In genomic region chr8:83169709-83170108, GRCm38 (mm10) we compare ENCODE assay signal across 9 mouse cellular contexts. TPM values are rescaled to one million over a fixed set of nuclear protein-coding genes. Genes with fewer than 3 reads are reported as not detected.
DNase-seq lines count a peak whose midpoint lies in the region; ATAC-seq and TF ChIP-seq lines count a peak whose summit lies in the region.
"Had no signal": no experiment of that assay in that cellular context is flagged by ENCODE, and none has a peak within 500 bp of the region (broad histone marks: within the 10 kb centered on the region; RNA-seq: fewer than 3 reads in every experiment).

No protein-coding gene starts in this region.

- H3K9ac ChIP-seq in intestine, postnatal 0 days (ENCODE audit: low read depth, low read length): no peak overlapping the region
- no peak overlapping the region for H3K9ac ChIP-seq in intestine, embryonic 16.5 days (ENCODE audit: low read depth, low read length)

- peak; percentile 33 for DNase-seq in thymus, postnatal 4 days
- no peak for DNase-seq in thymus, postnatal 25 days
- no peak for DNase-seq in brain, embryonic 14.5 days (ENCODE audit: low read depth)
- DNase-seq in embryo, embryonic 10 days (ENCODE audit: low spot score): no peak
- DNase-seq in left cerebral cortex, adult 18-20 months (ENCODE audit: low spot score in 2 of 2): no peak

- no peak overlapping the region for H3K4me3 ChIP-seq in intestine, postnatal 0 days (ENCODE audit: low read depth, low read length)
- H3K4me3 ChIP-seq in intestine, embryonic 16.5 days (ENCODE audit: low read length): no peak overlapping the region

- no peak for TF ChIP-seq POLR2A in brain, embryonic 14.5 days (IDR thresholded peaks at IDR 0.05; ENCODE audit: borderline replicate concordance, extremely low read depth, insufficient read depth, insufficient read length, poor library complexity, severe bottlenecking)

- 89% methylated on average over 2 of the region's 2 CpGs for WGBS in intestine, postnatal 0 days
- 94% methylated on average over 2 of the region's 2 CpGs for WGBS in intestine, embryonic 16.5 days

- no peaks in the 10 kb centered on the region for H3K27me3 ChIP-seq in intestine, postnatal 0 days (replicated peaks; ENCODE audit: control insufficient read depth, insufficient read depth, low read length)
- H3K27me3 ChIP-seq in intestine, embryonic 16.5 days (replicated peaks; ENCODE audit: control insufficient read depth, insufficient read depth, low read length): no peaks in the 10 kb centered on the region

- no peaks in the 10 kb centered on the region for H3K36me3 ChIP-seq in intestine, postnatal 0 days (ENCODE audit: control insufficient read depth, insufficient read depth)
- no peaks in the 10 kb centered on the region for H3K36me3 ChIP-seq in intestine, embryonic 16.5 days (ENCODE audit: control insufficient read depth, insufficient read depth, low read length)

- no peaks in the 10 kb centered on the region for H3K9me3 ChIP-seq in intestine, postnatal 0 days (ENCODE audit: control insufficient read depth)
- H3K9me3 ChIP-seq in intestine, embryonic 16.5 days (ENCODE audit: control insufficient read depth, low read length): no peaks in the 10 kb centered on the region

- no peaks in the 10 kb centered on the region for H3K4me1 ChIP-seq in intestine, postnatal 0 days (replicated peaks; ENCODE audit: control insufficient read depth, insufficient read depth, low read length)
- no peaks in the 10 kb centered on the region; the same call in 1 of the 2 replicates for H3K4me1 ChIP-seq in intestine, embryonic 16.5 days (ENCODE audit: control insufficient read depth, insufficient read depth, low read length)

- TF ChIP-seq CTCF in intestine, postnatal 0 days (IDR thresholded peaks at IDR 0.05; ENCODE audit: low read depth): peak; percentile 65
- TF ChIP-seq CTCF in brain, embryonic 14.5 days (IDR thresholded peaks at IDR 0.05; ENCODE audit: borderline replicate concordance, extremely low read depth, insufficient read depth, insufficient read length): peak; percentile 22; the same call in 1 of the 2 replicates

- H3K4me2 ChIP-seq in intestine, postnatal 0 days (replicated peaks; ENCODE audit: low read depth): no peak overlapping the region
- H3K4me2 ChIP-seq in intestine, embryonic 16.5 days (ENCODE audit: low read depth, low read length): no peak overlapping the region

- H3K27ac ChIP-seq in intestine, postnatal 0 days (ENCODE audit: low read depth, low read length): no peak overlapping the region
- no peak overlapping the region for H3K27ac ChIP-seq in intestine, embryonic 16.5 days (ENCODE audit: low read length)

- ATAC-seq in intestine, postnatal 0 days: no peak
- no peak for ATAC-seq in intestine, embryonic 16.5 days
- ATAC-seq: midbrain, embryonic 16.5 days had no signal

RNA-seq across cellular contexts. Expression of gene Gm10645, which starts 3.7 kb away (rescaled TPM):
- polyA plus RNA-seq in intestine, postnatal 0 days (2015; fragmentation: Nextera tagmentation; extraction: Ambion mirVana): 0.77 and 1.5 TPM in 2 replicates
- polyA plus RNA-seq in intestine, embryonic 16.5 days (2015; fragmentation: Nextera tagmentation; extraction: Ambion mirVana): 0.43 and 1.0 TPM in 2 replicates
- 1.6 and 3.0 TPM in 2 replicates for polyA plus RNA-seq in brain, embryonic 14.5 days (2012; rRNA removed)
- 1 to 10 TPM; 1.8 to 2.0 TPM for total RNA-seq in left cerebral cortex, adult 18-20 months (2021)
- total RNA-seq: heart, postnatal 36 days had no signal

RNA-seq across cellular contexts. Expression of gene Tbc1d9, which starts 4.6 kb away (rescaled TPM):
- 1.7 TPM in 2 replicates for polyA plus RNA-seq in intestine, postnatal 0 days (2015; fragmentation: Nextera tagmentation; extraction: Ambion mirVana)
- 1.3 and 1.6 TPM in 2 replicates for polyA plus RNA-seq in intestine, embryonic 16.5 days (2015; fragmentation: Nextera tagmentation; extraction: Ambion mirVana)
- polyA plus RNA-seq in brain, embryonic 14.5 days (2012; rRNA removed): 48.5 and 75.7 TPM in 2 replicates
- 10 to 100 TPM; 96.2 to 97.5 TPM for total RNA-seq in left cerebral cortex, adult 18-20 months (2021)

Comparison
In these comparisons a context has a peak if more than half of its experiments do, and no peak if none do; other contexts are left out.
1. RNA of gene Tbc1d9, which starts 4.6 kb away (polyA plus RNA-seq): 48.5 to 75.7 TPM in brain, embryonic 14.5 days; 1.7 TPM in intestine, postnatal 0 days and 1.3 to 1.6 TPM in intestine, embryonic 16.5 days; every median in the first group is over 10 times any median in the second.